Mouse (Mus musculus) stomach, embryonic 16.5 days (tissue): Measurements from ENCODE around the gene Sdha. TPM values are rescaled to one million over a fixed set of nuclear protein-coding genes. Genes with fewer than 3 reads are reported as not detected.

Source experiments
- ATAC-seq: fragments of 200-750 bp; cut with Nextera tagmentation; 2 replicates; pipeline ENCODE4 v1.8.0; 2017; ENCODE audit warnings: moderate number of reproducible peaks, moderate TSS enrichment; ENCODE audit not compliant: insufficient read depth, low FRiP score
- H3K27ac ChIP-seq: fragments of 300-500 bp; sonication (generic); 2 replicates; pipeline ENCODE4 v1.5.1; 2014; ENCODE audit warnings: low read length
- H3K27me3 ChIP-seq: fragments of 300-500 bp; sonication (generic); 2 replicates; pipeline ENCODE4 v1.6.1; 2014; ENCODE audit warnings: low read length, control low read depth, mixed read lengths; ENCODE audit not compliant: control insufficient read depth, insufficient read depth
- H3K36me3 ChIP-seq: fragments of 300-500 bp; sonication (generic); 2 replicates; pipeline ENCODE4 v1.6.1; 2014; ENCODE audit warnings: low read length; ENCODE audit not compliant: control insufficient read depth, insufficient read depth
- H3K4me1 ChIP-seq: fragments of 300-500 bp; sonication (generic); 2 replicates; pipeline ENCODE4 v1.6.1; 2014; ENCODE audit warnings: low read length, control low read depth, mixed read lengths; ENCODE audit not compliant: control insufficient read depth, insufficient read depth
- H3K4me2 ChIP-seq: fragments of 300-500 bp; sonication (generic); 2 replicates; pipeline ENCODE4 v1.6.1; 2014; ENCODE audit warnings: low read depth, low read length, mixed read lengths
- H3K4me3 ChIP-seq: fragments of 300-500 bp; sonication (generic); replicated peaks from 2 replicates; pipeline ENCODE4 v1.5.1; 2014; ENCODE audit warnings: mild to moderate bottlenecking, low read length
- H3K9ac ChIP-seq: fragments of 300-500 bp; sonication (generic); 2 replicates; pipeline ENCODE4 v1.6.1; 2014; ENCODE audit warnings: low read length
- H3K9me3 ChIP-seq: fragments of 300-500 bp; sonication (generic); replicated peaks from 2 replicates; pipeline ENCODE4 v1.6.1; 2016; ENCODE audit warnings: low read length, control low read depth; ENCODE audit not compliant: control insufficient read depth
- whole genome bisulfite sequencing: fragments of 180-500 bp; shearing (Covaris S2); extraction: QIAGEN DNeasy Blood & Tissue Kit; methylation state at CpG from one replicate; pipeline ENCODE4 v1.1.7; 2014; 5-methylcytosine and 5-hydroxymethylcytosine counted together
- polyA plus RNA-seq: library from polyadenylated mRNA; unstranded; fragments of >200 nt; fragmentation: Nextera tagmentation; extraction: Ambion mirVana; gene quantifications from 2 replicates; pipeline ENCODE4 v1.2.1, GENCODE M21; 2015

Gene Sdha
- polyA plus RNA-seq, 1 experiment from 2014 or later: 273 TPM

DNA sequence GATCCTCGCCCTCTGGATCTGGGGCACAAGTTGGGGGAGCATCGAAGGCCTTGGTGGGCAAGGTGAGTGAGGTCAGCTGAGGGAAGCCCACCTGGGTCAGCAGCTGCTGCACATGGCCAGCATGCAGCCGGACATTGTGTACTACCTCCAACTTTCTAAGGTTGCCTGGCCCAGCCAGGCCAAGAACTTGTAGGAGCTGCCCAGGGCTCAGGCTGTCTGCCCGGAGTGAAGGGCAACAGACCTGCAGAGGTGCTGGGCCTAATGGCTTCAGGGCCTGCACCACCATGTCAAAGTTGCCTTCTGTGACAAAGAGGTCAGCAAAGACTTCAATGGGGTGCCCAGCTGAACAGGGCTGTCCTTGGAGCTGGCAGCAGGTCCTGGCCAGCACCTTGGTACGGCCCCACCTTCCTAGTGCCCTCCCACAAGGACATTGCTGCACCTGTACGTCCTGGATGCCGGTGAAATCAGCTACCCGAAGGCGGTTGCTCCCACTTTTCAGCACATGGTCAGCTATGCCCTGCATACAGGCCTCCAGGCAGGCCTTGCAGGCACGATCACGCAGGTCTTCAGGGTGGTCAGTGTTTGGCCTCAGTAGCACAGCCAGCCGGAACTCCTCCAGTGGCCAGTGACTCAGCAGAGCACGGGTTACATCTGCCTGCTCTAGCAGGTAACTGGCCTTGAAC is 13.2 kb upstream of the Sdha start:
- H3K36me3 ChIP-seq: 0 out of 2 replicates have a peak, but pooled peaks cover 7% of the 10 kb centered on the region
- H3K9ac ChIP-seq: no peak overlapping the region
- H3K27ac ChIP-seq: no peak overlapping the region
- H3K4me1 ChIP-seq: no peaks in the 10 kb centered on the region
- WGBS: 87% methylated on average over 13 of the region's 13 CpGs
- H3K4me2 ChIP-seq: no peak overlapping the region
- H3K9me3 ChIP-seq: no peaks in the 10 kb centered on the region
- no peaks in the 10 kb centered on the region for H3K27me3 ChIP-seq
- H3K4me3 ChIP-seq: no peak overlapping the region
- no peak for ATAC-seq

DNA sequence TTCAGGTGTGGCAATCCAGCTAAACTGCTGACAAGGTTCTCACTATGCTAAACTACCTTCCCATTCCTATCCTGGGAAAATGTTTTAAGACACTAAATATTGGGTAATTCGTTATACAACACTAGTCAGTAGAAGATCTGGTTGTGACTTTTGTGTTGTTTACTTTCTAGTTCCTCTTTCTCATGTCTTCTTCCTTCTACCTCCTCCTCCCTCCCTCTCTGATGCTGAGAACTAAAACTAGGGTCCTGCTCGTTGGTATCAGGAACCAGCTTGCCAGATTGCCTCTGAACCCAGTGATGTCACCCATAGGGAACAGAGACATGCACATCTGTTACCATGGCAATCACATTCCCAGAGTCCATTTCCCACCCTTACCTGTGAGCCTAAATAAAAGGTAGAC is 12.1 kb upstream of the Sdha start:
- 0 out of 2 replicates have a peak, but pooled peaks cover 7% of the 10 kb centered on the region for H3K36me3 ChIP-seq
- WGBS: 65% methylated on average over 2 of the region's 2 CpGs
- H3K9ac ChIP-seq: no peak overlapping the region
- no peaks in the 10 kb centered on the region for H3K9me3 ChIP-seq
- no peaks in the 10 kb centered on the region for H3K4me1 ChIP-seq
- ATAC-seq: no peak
- H3K4me3 ChIP-seq: no peak overlapping the region
- no peak overlapping the region for H3K27ac ChIP-seq
- no peaks in the 10 kb centered on the region for H3K27me3 ChIP-seq
- no peak overlapping the region for H3K4me2 ChIP-seq

DNA sequence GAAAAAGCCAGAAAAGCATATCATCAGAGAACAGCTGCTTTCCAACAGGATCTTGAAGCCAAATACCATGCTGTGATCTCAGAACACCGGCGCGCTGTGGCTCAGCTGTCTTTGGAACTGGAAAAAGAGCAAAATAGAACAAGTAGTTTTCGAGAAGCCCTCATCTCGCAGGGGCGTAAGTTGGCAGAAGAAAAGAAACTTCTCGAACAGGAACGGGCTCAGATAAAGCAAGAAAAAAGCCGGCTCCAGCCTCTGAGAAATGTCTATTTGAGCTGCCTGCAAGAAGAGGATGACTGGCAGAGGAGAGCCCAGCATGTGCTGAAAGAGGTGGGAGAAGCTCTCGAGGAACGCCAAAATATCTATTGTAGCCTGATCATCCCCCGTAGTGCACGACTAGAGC is 6.4 kb upstream of the Sdha start:
- H3K4me2 ChIP-seq: no peak overlapping the region
- WGBS: 94% methylated on average over 13 of the region's 13 CpGs
- H3K4me3 ChIP-seq: no peak overlapping the region
- ATAC-seq: no peak
- H3K27me3 ChIP-seq: no peaks in the 10 kb centered on the region
- H3K4me1 ChIP-seq: no peaks in the 10 kb centered on the region
- peaks cover 19% of the 10 kb centered on the region for H3K36me3 ChIP-seq
- no peak overlapping the region for H3K9ac ChIP-seq
- H3K9me3 ChIP-seq: no peaks in the 10 kb centered on the region
- no peak overlapping the region for H3K27ac ChIP-seq

DNA sequence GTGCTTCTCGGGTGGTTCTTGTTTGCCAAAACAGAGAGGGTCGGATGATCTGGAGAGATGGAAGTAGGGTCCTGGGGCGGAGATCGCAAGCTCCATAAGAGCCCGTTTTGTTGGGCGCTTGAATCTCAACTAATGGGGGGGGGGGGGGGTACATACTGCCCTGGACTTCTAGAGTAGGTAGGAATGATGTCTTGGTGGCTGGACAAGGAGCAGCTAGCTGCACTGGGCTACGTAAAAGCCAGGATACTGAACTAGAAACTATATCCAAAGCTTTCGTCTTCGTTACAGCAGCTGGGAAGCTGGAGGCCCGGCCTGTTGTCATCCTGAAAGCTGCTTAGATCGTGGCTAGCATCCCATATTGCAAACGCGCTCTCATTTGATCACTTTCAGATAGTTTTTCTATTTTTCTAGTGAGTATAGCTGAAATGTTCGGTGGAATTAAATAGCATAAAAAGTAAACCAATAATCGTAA is 391 bp upstream of the Sdha start:
- Histone ChIP-seq H3K9ac (peak overlapping the region; percentile 90), H3K4me3 (peak overlapping the region; percentile 77), H3K36me3 (peaks cover 5% of the 10 kb centered on the region; the same call in 1 of the 2 replicates), H3K27ac (peak overlapping the region; percentile 12), H3K9me3 (no peaks in the 10 kb centered on the region), H3K4me2 (peak overlapping the region; percentile 80), H3K27me3 (no peaks in the 10 kb centered on the region), H3K4me1 (peaks cover 14% of the 10 kb centered on the region)
- no peak for ATAC-seq
- WGBS: 2% methylated on average over 15 of the region's 15 CpGs

DNA sequence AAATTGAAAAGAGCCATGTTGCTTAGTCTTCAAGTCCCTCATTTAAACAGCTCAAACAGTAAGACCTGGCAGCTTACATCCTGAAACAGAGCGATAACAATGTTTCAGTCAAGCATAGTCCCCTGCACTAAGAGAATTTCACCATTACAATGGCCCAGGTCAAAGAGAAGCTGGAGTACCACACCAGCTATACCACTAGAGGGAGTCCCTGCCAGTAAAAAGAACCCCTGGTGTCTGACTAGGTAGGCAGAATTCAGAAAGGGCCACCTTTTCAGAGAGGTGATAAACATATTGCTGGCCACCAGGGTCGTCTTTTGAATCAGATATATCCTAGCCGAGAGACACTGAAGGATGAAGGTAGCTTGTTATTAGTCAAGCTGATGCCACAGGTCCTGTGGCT is 9.0 kb downstream of the Sdha start:
- Histone ChIP-seq H3K4me1 (no peaks in the 10 kb centered on the region), H3K9me3 (no peaks in the 10 kb centered on the region), H3K27ac (no peak overlapping the region), H3K9ac (no peak overlapping the region), H3K4me2 (no peak overlapping the region), H3K36me3 (peaks cover 24% of the 10 kb centered on the region), H3K27me3 (no peaks in the 10 kb centered on the region), H3K4me3 (no peak overlapping the region)
- WGBS: 45% methylated on average over 3 of the region's 3 CpGs
- ATAC-seq: no peak

DNA sequence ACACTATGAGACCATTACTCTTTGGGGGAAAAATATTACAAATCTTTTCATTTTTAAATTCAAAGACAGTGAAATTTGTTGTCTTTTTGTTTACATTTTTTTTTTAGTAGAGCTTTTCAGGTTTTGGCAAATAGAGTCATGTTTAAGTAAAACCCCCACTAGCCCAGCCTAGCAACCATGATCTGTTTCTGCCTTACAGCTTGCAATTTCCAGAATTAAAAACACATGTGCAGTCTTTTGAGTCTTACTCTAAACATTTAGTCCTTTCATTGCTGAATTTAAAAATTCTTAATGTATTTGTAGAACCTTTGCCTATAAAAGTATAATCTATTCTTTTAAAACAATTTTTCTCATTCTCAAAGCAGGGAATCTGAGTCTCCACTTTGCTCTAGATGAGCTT is 20.8 kb downstream of the Sdha start:
- Histone ChIP-seq H3K27me3 (no peaks in the 10 kb centered on the region), H3K4me3 (no peak overlapping the region), H3K36me3 (peaks cover 26% of the 10 kb centered on the region), H3K9ac (no peak overlapping the region), H3K9me3 (no peaks in the 10 kb centered on the region), H3K4me2 (no peak overlapping the region), H3K27ac (no peak overlapping the region), H3K4me1 (no peaks in the 10 kb centered on the region)
- ATAC-seq: no peak

DNA sequence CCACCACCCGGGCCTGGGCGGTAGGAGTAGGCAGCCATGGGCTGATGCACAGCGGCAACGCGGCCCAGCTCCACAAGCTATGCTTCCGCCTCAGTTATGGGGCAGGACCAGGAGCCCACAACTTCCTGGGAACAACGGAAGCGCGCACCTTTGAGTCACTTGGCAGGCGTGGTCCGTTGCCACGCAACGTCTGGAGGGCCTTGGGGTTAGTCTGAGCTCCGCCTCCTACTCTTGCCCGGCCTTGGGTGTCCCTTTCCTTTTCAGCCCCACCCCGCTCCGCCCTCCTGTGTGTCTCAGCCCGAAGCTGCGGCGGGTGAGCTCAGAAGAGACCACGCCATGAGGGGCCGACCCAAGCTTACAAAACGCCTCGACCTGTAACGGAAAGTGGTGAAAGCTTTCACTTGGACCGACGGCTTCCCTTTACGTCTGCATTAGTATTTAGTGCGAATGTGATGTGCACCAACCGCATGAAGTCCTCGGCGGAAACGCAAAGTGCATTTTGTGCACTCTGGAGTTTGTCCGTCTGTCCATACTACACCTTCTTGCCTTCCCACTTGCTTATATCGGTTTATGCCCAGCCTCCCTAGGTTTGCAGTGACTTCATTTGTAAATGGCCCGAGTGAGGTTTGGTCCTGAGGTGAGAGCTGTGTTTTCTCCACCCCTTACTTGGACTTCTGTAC is 32.8 kb downstream of the Sdha start, which contains the start of gene Pdcd6:
Gene Pdcd6, minus strand, starts transcription at position 411 of the 680 bp plus-strand sequence.
- Histone ChIP-seq H3K36me3 (peaks cover 10% of the 10 kb centered on the region), H3K27me3 (no peaks in the 10 kb centered on the region), H3K9me3 (no peaks in the 10 kb centered on the region), H3K4me3 (peak within 1 kb of the TSS; percentile 77), H3K4me2 (peak within 1 kb of the TSS; percentile 74), H3K27ac (peak within 1 kb of the TSS; percentile 78), H3K4me1 (peaks cover 8% of the 10 kb centered on the region), H3K9ac (peak within 1 kb of the TSS; percentile 80)
- under 1% methylated on average over 36 of the region's 36 CpGs for WGBS
- peak; percentile 100 for ATAC-seq

DNA sequence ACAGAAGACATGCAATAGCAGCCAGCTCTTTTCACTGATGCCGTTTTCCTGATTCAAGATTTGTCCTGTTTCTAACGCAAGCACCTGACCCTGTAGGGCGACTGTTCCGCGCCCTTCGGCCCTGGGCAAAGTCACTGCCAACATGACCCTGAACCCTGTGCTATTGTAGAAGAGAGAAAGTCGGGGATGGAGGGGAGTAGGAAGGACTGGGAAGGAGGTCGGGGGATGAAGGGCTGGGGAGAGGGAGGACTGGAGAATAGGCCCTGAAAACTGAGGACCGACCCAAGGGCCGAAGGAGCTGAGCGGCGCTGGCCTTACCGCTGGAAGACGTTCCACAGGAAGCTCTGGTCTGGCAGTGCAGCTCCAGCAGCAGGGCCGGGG is 33.3 kb downstream of the Sdha start:
- Histone ChIP-seq H3K4me3 (peak overlapping the region; percentile 77), H3K36me3 (peaks cover 4% of the 10 kb centered on the region; the same call in 1 of the 2 replicates), H3K4me2 (peak overlapping the region; percentile 74), H3K9ac (peak overlapping the region; percentile 80), H3K27ac (peak overlapping the region; percentile 78), H3K27me3 (no peaks in the 10 kb centered on the region), H3K9me3 (no peaks in the 10 kb centered on the region), H3K4me1 (peaks cover 8% of the 10 kb centered on the region)
- under 1% methylated on average over 15 of the region's 15 CpGs for WGBS
- no peak; the same call in none of the 2 replicates for ATAC-seq

DNA sequence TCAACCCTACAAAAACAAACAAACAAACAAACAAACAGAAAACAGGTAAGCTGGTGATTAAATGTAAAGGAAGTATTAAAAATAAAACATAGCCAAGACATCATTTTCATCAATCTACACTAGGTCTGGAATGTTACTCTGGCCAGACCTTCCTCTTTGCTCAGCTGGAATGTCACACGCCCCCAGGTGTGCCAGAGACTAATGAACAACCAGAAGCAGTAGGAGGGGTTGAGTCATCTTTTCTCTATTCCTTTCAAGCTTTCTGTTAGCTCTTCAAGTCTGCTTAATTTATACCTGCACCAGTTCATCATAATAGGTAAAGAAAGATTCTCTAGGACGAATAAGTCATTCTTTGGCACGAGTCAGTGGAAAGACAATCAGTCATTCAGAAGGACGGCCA is 33.7 kb downstream of the Sdha start:
- H3K9ac ChIP-seq: peak overlapping the region; percentile 80
- 23% methylated on average over 4 of the region's 4 CpGs for WGBS
- no peaks in the 10 kb centered on the region for H3K27me3 ChIP-seq
- peak overlapping the region; percentile 78 for H3K27ac ChIP-seq
- H3K4me2 ChIP-seq: peak overlapping the region; percentile 74
- H3K36me3 ChIP-seq: peaks cover 3% of the 10 kb centered on the region; the same call in 1 of the 2 replicates
- ATAC-seq: no peak
- peaks cover 8% of the 10 kb centered on the region for H3K4me1 ChIP-seq
- peak overlapping the region; percentile 77 for H3K4me3 ChIP-seq
- no peaks in the 10 kb centered on the region for H3K9me3 ChIP-seq
